17 mouse cellular contexts compared by ENCODE assay signal in genomic region chr6:23805333-23805732, GRCm38 (mm10). TPM values are rescaled to one million over a fixed set of nuclear protein-coding genes. Genes with fewer than 3 reads are reported as not detected.
DNase-seq lines count a peak whose midpoint lies in the region; TF ChIP-seq lines count a peak whose summit lies in the region.
"Had no signal": no experiment of that assay in that cellular context is flagged by ENCODE, and none has a peak within 500 bp of the region (broad histone marks: within the 10 kb centered on the region; RNA-seq: fewer than 3 reads in every experiment).

No protein-coding gene starts in this region.

- H3K4me3 ChIP-seq in cerebellum, adult 2 months (replicated peaks; ENCODE audit: insufficient read depth, low read depth, low read length) = no peak overlapping the region
- H3K4me3 ChIP-seq: embryonic facial prominence, embryonic 10.5 days; embryonic facial prominence, embryonic 12.5 days; forebrain, embryonic 13.5 days; forebrain, embryonic 15.5 days had no signal

- no peak for TF ChIP-seq CTCF in cerebellum, adult 2 months (IDR thresholded peaks at IDR 0.05; ENCODE audit: borderline replicate concordance, insufficient read depth, low read depth, low read length)

- DNase-seq in cerebellum, adult 2 months = peak; percentile 41 to 42
- DNase-seq in cerebellum, postnatal 36 days = no peak
- DNase-seq in cerebellum, adult 9-11 months = peak; percentile 32
- no peak for DNase-seq in cerebellum, postnatal 4 days (ENCODE audit: low spot score in 2 of 2)
- peak; percentile 55 for DNase-seq in brain, adult 2 months (ENCODE audit: low read depth, low spot score)
- no peak for DNase-seq in layer of hippocampus, postnatal 14 days (ENCODE audit: low spot score in 2 of 2)
- DNase-seq: adrenal gland, adult 2 months; adrenal gland, postnatal 10 days; adrenal gland, postnatal 25 days; cerebellum, adult 11 months; forebrain, postnatal 0 days had no signal

- no peaks in the 10 kb centered on the region for H3K27me3 ChIP-seq in cerebellum, adult 2 months (ENCODE audit: control insufficient read depth, insufficient read depth, low read length)
- H3K27me3 ChIP-seq: embryonic facial prominence, embryonic 12.5 days; forebrain, embryonic 13.5 days; forebrain, embryonic 15.5 days had no signal

- no peak for TF ChIP-seq POLR2A in cerebellum, adult 2 months (IDR thresholded peaks at IDR 0.05; ENCODE audit: borderline replicate concordance, insufficient read depth, low read length)

- 27% methylated on average over 7 of the region's 7 CpGs for WGBS in cerebellum, adult 2 months

- H3K4me1 ChIP-seq in cerebellum, adult 2 months (ENCODE audit: control insufficient read depth, insufficient read depth, low read length) = peaks cover 10% of the 10 kb centered on the region
- H3K4me1 ChIP-seq: embryonic facial prominence, embryonic 10.5 days; embryonic facial prominence, embryonic 12.5 days; forebrain, embryonic 13.5 days; forebrain, embryonic 15.5 days had no signal

- peak overlapping the region; percentile 6; the same call in 1 of the 2 replicates for H3K27ac ChIP-seq in cerebellum, adult 2 months (ENCODE audit: insufficient read depth, low read length)
- H3K27ac ChIP-seq: embryonic facial prominence, embryonic 10.5 days; embryonic facial prominence, embryonic 12.5 days; forebrain, embryonic 13.5 days; forebrain, embryonic 15.5 days had no signal

RNA-seq across cellular contexts. Expression of gene Cadps2, which starts 33.9 kb away (rescaled TPM):
- polyA plus RNA-seq in cerebellum, adult 2 months (2012; rRNA removed) = 102 and 118 TPM in 2 replicates
- total RNA-seq in layer of hippocampus, postnatal 14 days (2021) = 10 to 100 TPM; 74.0 to 74.6 TPM
- total RNA-seq: MEL had no signal
- polyA plus RNA-seq: C2C12 had no signal

Comparison
In these comparisons a context has a peak if more than half of its experiments do, and no peak if none do; other contexts are left out.
1. DNase-seq: peak in cerebellum, adult 2 months (2 of 2), cerebellum, adult 9-11 months (single experiment) and brain, adult 2 months (single experiment); none in cerebellum, postnatal 36 days (0 of 2), cerebellum, postnatal 4 days (0 of 2) and layer of hippocampus, postnatal 14 days (0 of 2).